Mouse (Mus musculus) kidney, adult 2 months (tissue): ENCODE measurements around the gene Parvg.

Experiments
- CTCF ChIP-seq: fragments of 200-500 bp; conservative IDR thresholded peaks from 2 replicates; pipeline ENCODE4 v1.5.1; 2011; ENCODE audit warnings: low read depth, mild to moderate bottlenecking, control low read depth, low read length, moderate library complexity, mixed read lengths; ENCODE audit not compliant: insufficient read depth, insufficient read length
- POLR2A ChIP-seq: fragments of 200-500 bp; IDR thresholded peaks from one replicate; pipeline ENCODE4 v1.6.1; 2011; ENCODE audit warnings: low read depth, low read length, control low read depth

- TF ChIP-seq CTCF (no peak), POLR2A (no peak)
These were observed 49.0 kb downstream of the Parvg start for GRCm38 (mm10) chr15:84372801-84373200.
